29 mouse cellular contexts compared by ENCODE assay signal in genomic region chr1:176732834-176733233, GRCm38 (mm10).
A peak's percentile ranks its signal among the peaks of the same experiment; 100 is the strongest.
DNase-seq lines count a peak whose midpoint lies in the region; ATAC-seq and TF ChIP-seq lines count a peak whose summit lies in the region.
"Had no signal": no experiment of that assay in that cellular context is flagged by ENCODE, and none has a peak within 500 bp of the region (broad histone marks: within the 10 kb centered on the region; RNA-seq: fewer than 3 reads in every experiment).

No protein-coding gene starts in this region.

- no peak overlapping the region for H3K9ac ChIP-seq in lung, embryonic 14.5 days
- H3K9ac ChIP-seq: embryonic facial prominence, embryonic 13.5 days; forebrain, embryonic 12.5 days; limb, embryonic 12.5 days; lung, embryonic 15.5 days; midbrain, embryonic 13.5 days; neural tube, embryonic 12.5 days had no signal

- DNase-seq in lung, embryonic 14.5 days, result peak; percentile 27
- DNase-seq in lung, postnatal 10 days, result no peak
- DNase-seq in thymus, postnatal 0 days (ENCODE audit: low spot score), result peak; percentile 49
- no peak for DNase-seq in thymus, postnatal 4 days
- DNase-seq in adrenal gland, adult (ENCODE audit: inconsistent age in 2 of 2, low spot score in 1 of 2), result no peak
- DNase-seq in gastrocnemius, adult 2 months, result no peak
- DNase-seq in layer of hippocampus, postnatal 36 days, result no peak
- DNase-seq: adrenal gland, adult 8-10 months; cerebellum, adult 18-20 months; cerebellum, postnatal 14 days; embryo, embryonic 11 days; kidney, postnatal 25 days; retina, postnatal 1 day; right cerebral cortex, postnatal 25 days had no signal

- H3K9me3 ChIP-seq in lung, embryonic 14.5 days (ENCODE audit: low read depth, low read length), result no peaks in the 10 kb centered on the region
- H3K9me3 ChIP-seq: embryonic facial prominence, embryonic 13.5 days; forebrain, embryonic 12.5 days; hindbrain, embryonic 10.5 days; limb, embryonic 12.5 days; lung, embryonic 15.5 days; megakaryocyte, embryonic 14.5 days; midbrain, embryonic 13.5 days; neural tube, embryonic 12.5 days had no signal

- no peak overlapping the region for H3K4me3 ChIP-seq in lung, embryonic 14.5 days (ENCODE audit: low read depth, low read length)
- H3K4me3 ChIP-seq in gastrocnemius, adult 2 months, result no peak overlapping the region
- H3K4me3 ChIP-seq: embryonic facial prominence, embryonic 13.5 days; erythroblast, embryonic 14.5 days; forebrain, embryonic 12.5 days; hindbrain, embryonic 10.5 days; layer of hippocampus, adult 2 months; limb, embryonic 12.5 days; lung, embryonic 15.5 days; megakaryocyte, embryonic 14.5 days; midbrain, embryonic 13.5 days; neural tube, embryonic 12.5 days had no signal

- 0 out of 2 replicates have a peak, but pooled peaks have one; percentile 11 for ATAC-seq in lung, embryonic 14.5 days (ENCODE audit: insufficient read depth)
- peak; percentile 80 for ATAC-seq in megakaryocyte, adult 5-6 weeks (ENCODE audit: poor library complexity, severe bottlenecking)
- ATAC-seq: hindbrain, embryonic 16.5 days; intestine, postnatal 0 days; midbrain, embryonic 13.5 days had no signal

- H3K4me2 ChIP-seq in lung, embryonic 14.5 days, result no peak overlapping the region
- H3K4me2 ChIP-seq: embryonic facial prominence, embryonic 13.5 days; forebrain, embryonic 12.5 days; heart, embryonic 11.5 days; limb, embryonic 12.5 days; liver, embryonic 11.5 days; lung, embryonic 15.5 days; midbrain, embryonic 13.5 days; neural tube, embryonic 12.5 days had no signal

- intact Hi-C loops in gastrocnemius, adult 2 months (cut with DNase I), result no loop called here

- 83% methylated on average over 2 of the region's 2 CpGs for WGBS in lung, embryonic 14.5 days

- H3K36me3 ChIP-seq in lung, embryonic 14.5 days (ENCODE audit: insufficient read depth), result peaks cover 34% of the 10 kb centered on the region

- TF ChIP-seq CTCF in lung, embryonic 14.5 days (IDR thresholded peaks at IDR 0.05; ENCODE audit: low read depth), result no peak
- no peak for TF ChIP-seq CTCF in gastrocnemius, adult 2 months (IDR thresholded peaks at IDR 0.05)

- no peak overlapping the region for H3K27ac ChIP-seq in lung, embryonic 14.5 days (ENCODE audit: low read depth)
- H3K27ac ChIP-seq in gastrocnemius, adult 2 months, result no peak overlapping the region
- H3K27ac ChIP-seq: embryonic facial prominence, embryonic 13.5 days; forebrain, embryonic 12.5 days; hindbrain, embryonic 10.5 days; layer of hippocampus, adult 2 months; limb, embryonic 12.5 days; lung, embryonic 15.5 days; midbrain, embryonic 13.5 days; neural tube, embryonic 12.5 days had no signal

- no peaks in the 10 kb centered on the region for H3K27me3 ChIP-seq in lung, embryonic 14.5 days (ENCODE audit: insufficient read depth, low read length)
- H3K27me3 ChIP-seq: embryonic facial prominence, embryonic 13.5 days; forebrain, embryonic 12.5 days; limb, embryonic 12.5 days; lung, embryonic 15.5 days; megakaryocyte, embryonic 14.5 days; midbrain, embryonic 13.5 days; neural tube, embryonic 12.5 days had no signal

- H3K4me1 ChIP-seq in lung, embryonic 14.5 days (ENCODE audit: insufficient read depth), result no peaks in the 10 kb centered on the region
- H3K4me1 ChIP-seq: embryonic facial prominence, embryonic 13.5 days; forebrain, embryonic 12.5 days; hindbrain, embryonic 10.5 days; limb, embryonic 12.5 days; lung, embryonic 15.5 days; megakaryocyte, embryonic 14.5 days; midbrain, embryonic 13.5 days; neural tube, embryonic 12.5 days had no signal

Comparison
In these comparisons a context has a peak if more than half of its experiments do, and no peak if none do; other contexts are left out.
1. DNase-seq: peak in lung, embryonic 14.5 days (single experiment) and thymus, postnatal 0 days (single experiment); none in lung, postnatal 10 days (single experiment), thymus, postnatal 4 days (single experiment), adrenal gland, adult (0 of 2), gastrocnemius, adult 2 months (single experiment) and layer of hippocampus, postnatal 36 days (0 of 2).